In genomic region chr9:27701559-27701958, GRCm38 (mm10) we compare ENCODE assay signal across 17 mouse cellular contexts.
DNase-seq lines count a peak whose midpoint lies in the region; ATAC-seq and TF ChIP-seq lines count a peak whose summit lies in the region.
"Had no signal": no experiment of that assay in that cellular context is flagged by ENCODE, and none has a peak within 500 bp of the region (broad histone marks: within the 10 kb centered on the region; RNA-seq: fewer than 3 reads in every experiment).

No protein-coding gene starts in this region.

- H3K27ac ChIP-seq in layer of hippocampus, adult 2 months = peak overlapping the region; percentile 83
- no peak overlapping the region for H3K27ac ChIP-seq in embryonic facial prominence, embryonic 14.5 days (replicated peaks; ENCODE audit: low read depth, low read length)
- no peak overlapping the region for H3K27ac ChIP-seq in kidney, embryonic 16.5 days (ENCODE audit: low read length)
- H3K27ac ChIP-seq in limb, embryonic 11.5 days (replicated peaks; ENCODE audit: low read depth, low read length) = no peak overlapping the region
- no peak overlapping the region for H3K27ac ChIP-seq in heart, adult 2 months
- H3K27ac ChIP-seq: hindbrain, embryonic 12.5 days; midbrain, embryonic 10.5 days; neural tube, embryonic 15.5 days had no signal

- 53% methylated on average over 9 of the region's 9 CpGs for WGBS in embryonic facial prominence, embryonic 14.5 days
- 51% methylated on average over 9 of the region's 9 CpGs for WGBS in kidney, embryonic 16.5 days
- WGBS in limb, embryonic 11.5 days = 21% methylated on average over 9 of the region's 9 CpGs
- WGBS in heart, adult 2 months = 86% methylated on average over 9 of the region's 9 CpGs

- H3K9me3 ChIP-seq in embryonic facial prominence, embryonic 14.5 days (ENCODE audit: control insufficient read depth, low read length) = no peaks in the 10 kb centered on the region
- no peaks in the 10 kb centered on the region for H3K9me3 ChIP-seq in kidney, embryonic 16.5 days (ENCODE audit: low read length)
- H3K9me3 ChIP-seq in limb, embryonic 11.5 days (ENCODE audit: control insufficient read depth, low read length) = no peaks in the 10 kb centered on the region
- H3K9me3 ChIP-seq: hindbrain, embryonic 12.5 days; midbrain, embryonic 10.5 days; neural tube, embryonic 15.5 days had no signal

- no peak for TF ChIP-seq CTCF in layer of hippocampus, adult 2 months (conservative IDR thresholded peaks at IDR 0.05)
- no peak for TF ChIP-seq CTCF in heart, adult 2 months (IDR thresholded peaks at IDR 0.05)

- no peaks in the 10 kb centered on the region for H3K36me3 ChIP-seq in embryonic facial prominence, embryonic 14.5 days (ENCODE audit: control insufficient read depth, insufficient read depth, low read length)
- no peaks in the 10 kb centered on the region for H3K36me3 ChIP-seq in kidney, embryonic 16.5 days (ENCODE audit: insufficient read depth, low read length)
- H3K36me3 ChIP-seq in limb, embryonic 11.5 days (ENCODE audit: control insufficient read depth, insufficient read depth, low read length) = no peaks in the 10 kb centered on the region
- H3K36me3 ChIP-seq in heart, adult 2 months (ENCODE audit: control insufficient read depth, insufficient read depth, low read length) = no peaks in the 10 kb centered on the region
- H3K36me3 ChIP-seq: hindbrain, embryonic 12.5 days; midbrain, embryonic 10.5 days; neural tube, embryonic 15.5 days had no signal

- no peak for ATAC-seq in embryonic facial prominence, embryonic 14.5 days (ENCODE audit: low read depth)
- peak; percentile 61; the same call in 1 of the 2 replicates for ATAC-seq in kidney, embryonic 16.5 days (ENCODE audit: low FRiP score, low TSS enrichment)
- ATAC-seq in limb, embryonic 11.5 days (ENCODE audit: insufficient number of reproducible peaks, low FRiP score, low TSS enrichment, low read depth) = no peak
- ATAC-seq in erythroblast, adult 5-6 weeks (replicated peaks; ENCODE audit: low FRiP score, poor library complexity, severe bottlenecking) = no peak
- ATAC-seq: forebrain, embryonic 14.5 days had no signal

- no peak for TF ChIP-seq POLR2A in heart, adult 2 months (IDR thresholded peaks at IDR 0.05; ENCODE audit: insufficient read depth, low read depth, low read length)

- H3K9ac ChIP-seq in embryonic facial prominence, embryonic 14.5 days (ENCODE audit: low read depth, low read length) = no peak overlapping the region
- no peak overlapping the region for H3K9ac ChIP-seq in kidney, embryonic 16.5 days (replicated peaks; ENCODE audit: low read length)
- H3K9ac ChIP-seq in limb, embryonic 11.5 days (ENCODE audit: low read length) = no peak overlapping the region
- no peak overlapping the region for H3K9ac ChIP-seq in heart, adult 2 months (ENCODE audit: low read depth, low read length)
- H3K9ac ChIP-seq: hindbrain, embryonic 12.5 days; neural tube, embryonic 15.5 days had no signal

- DNase-seq in layer of hippocampus, adult 2 months (ENCODE audit: low spot score in 2 of 2) = no peak
- DNase-seq in layer of hippocampus, adult 11-12 months (ENCODE audit: low spot score) = no peak
- peak; percentile 7 for DNase-seq in embryonic facial prominence, embryonic 14.5 days (ENCODE audit: low spot score)
- peak; percentile 65 for DNase-seq in limb, embryonic 11.5 days (ENCODE audit: low spot score)
- DNase-seq in heart, adult 2 months = no peak
- no peak for DNase-seq in layer of hippocampus, adult 9-10 months (ENCODE audit: low spot score)
- DNase-seq: cerebellum, postnatal 14 days; gastrocnemius, postnatal 10 days; lung, adult 2 months; lung, postnatal 36 days; thymus, adult 18-20 months had no signal

- intact Hi-C loops in heart, adult 2 months (cut with DNase I) = no loop called here

- H3K4me1 ChIP-seq in embryonic facial prominence, embryonic 14.5 days (ENCODE audit: control insufficient read depth, insufficient read depth, low read length) = no peaks in the 10 kb centered on the region
- no peaks in the 10 kb centered on the region for H3K4me1 ChIP-seq in kidney, embryonic 16.5 days (ENCODE audit: insufficient read depth, low read length)
- H3K4me1 ChIP-seq in limb, embryonic 11.5 days (ENCODE audit: control insufficient read depth, insufficient read depth, low read length) = 0 out of 2 replicates have a peak, but pooled peaks cover 3% of the 10 kb centered on the region
- H3K4me1 ChIP-seq in heart, adult 2 months (ENCODE audit: control insufficient read depth, insufficient read depth, low read length) = no peaks in the 10 kb centered on the region
- H3K4me1 ChIP-seq: hindbrain, embryonic 12.5 days; midbrain, embryonic 10.5 days; neural tube, embryonic 15.5 days had no signal

- no peaks in the 10 kb centered on the region for H3K27me3 ChIP-seq in embryonic facial prominence, embryonic 14.5 days (replicated peaks; ENCODE audit: control insufficient read depth, insufficient read depth, low read length)
- H3K27me3 ChIP-seq in kidney, embryonic 16.5 days (ENCODE audit: insufficient read depth, low read length) = no peaks in the 10 kb centered on the region
- H3K27me3 ChIP-seq in limb, embryonic 11.5 days (ENCODE audit: control insufficient read depth, insufficient read depth, low read length) = no peaks in the 10 kb centered on the region
- no peaks in the 10 kb centered on the region for H3K27me3 ChIP-seq in heart, adult 2 months (ENCODE audit: control insufficient read depth, insufficient read depth, low read length)
- H3K27me3 ChIP-seq: hindbrain, embryonic 12.5 days; neural tube, embryonic 15.5 days had no signal

- H3K4me3 ChIP-seq in layer of hippocampus, adult 2 months = no peak overlapping the region
- H3K4me3 ChIP-seq in embryonic facial prominence, embryonic 14.5 days (ENCODE audit: low read depth, low read length) = no peak overlapping the region
- H3K4me3 ChIP-seq in kidney, embryonic 16.5 days (ENCODE audit: low read length) = no peak overlapping the region
- H3K4me3 ChIP-seq in limb, embryonic 11.5 days (ENCODE audit: low read depth, low read length) = no peak overlapping the region
- no peak overlapping the region for H3K4me3 ChIP-seq in heart, adult 2 months
- H3K4me3 ChIP-seq: hindbrain, embryonic 12.5 days; midbrain, embryonic 10.5 days; neural tube, embryonic 15.5 days had no signal

- no peak overlapping the region for H3K4me2 ChIP-seq in embryonic facial prominence, embryonic 14.5 days (ENCODE audit: low read depth, low read length)
- H3K4me2 ChIP-seq in kidney, embryonic 16.5 days (replicated peaks; ENCODE audit: low read depth, low read length) = no peak overlapping the region
- H3K4me2 ChIP-seq in limb, embryonic 11.5 days (ENCODE audit: low read depth, severe bottlenecking) = no peak overlapping the region
- H3K4me2 ChIP-seq: hindbrain, embryonic 12.5 days; neural tube, embryonic 15.5 days had no signal

- H3K79me2 ChIP-seq in heart, adult 2 months (replicated peaks; ENCODE audit: control insufficient read depth, insufficient read depth, low read length) = no peaks in the 10 kb centered on the region

- no peak for TF ChIP-seq EP300 in heart, adult 2 months (IDR thresholded peaks at IDR 0.05; ENCODE audit: insufficient read depth, low read depth, low read length)

Comparison
In these comparisons a context has a peak if more than half of its experiments do, and no peak if none do; other contexts are left out.
1. DNase-seq: peak in embryonic facial prominence, embryonic 14.5 days (single experiment) and limb, embryonic 11.5 days (single experiment); none in layer of hippocampus, adult 2 months (0 of 2), layer of hippocampus, adult 11-12 months (single experiment), heart, adult 2 months (0 of 2) and layer of hippocampus, adult 9-10 months (single experiment).